Mouse (Mus musculus) central nervous system, embryonic 18 days (tissue): ENCODE results near the gene AL731706.1. TPM values are rescaled to one million over a fixed set of nuclear protein-coding genes. Genes with fewer than 3 reads are reported as not detected.

Source experiments
- polyA plus RNA-seq: library from polyadenylated mRNA; depleted of rRNA; stranded (reverse); fragments of >200 nt; gene quantifications from 2 replicates; pipeline ENCODE4 v1.2.3, GENCODE M21; 2012; rRNA removed

Gene AL731706.1
- 15.7 and 15.8 TPM in 2 replicates for polyA plus RNA-seq

DNA sequence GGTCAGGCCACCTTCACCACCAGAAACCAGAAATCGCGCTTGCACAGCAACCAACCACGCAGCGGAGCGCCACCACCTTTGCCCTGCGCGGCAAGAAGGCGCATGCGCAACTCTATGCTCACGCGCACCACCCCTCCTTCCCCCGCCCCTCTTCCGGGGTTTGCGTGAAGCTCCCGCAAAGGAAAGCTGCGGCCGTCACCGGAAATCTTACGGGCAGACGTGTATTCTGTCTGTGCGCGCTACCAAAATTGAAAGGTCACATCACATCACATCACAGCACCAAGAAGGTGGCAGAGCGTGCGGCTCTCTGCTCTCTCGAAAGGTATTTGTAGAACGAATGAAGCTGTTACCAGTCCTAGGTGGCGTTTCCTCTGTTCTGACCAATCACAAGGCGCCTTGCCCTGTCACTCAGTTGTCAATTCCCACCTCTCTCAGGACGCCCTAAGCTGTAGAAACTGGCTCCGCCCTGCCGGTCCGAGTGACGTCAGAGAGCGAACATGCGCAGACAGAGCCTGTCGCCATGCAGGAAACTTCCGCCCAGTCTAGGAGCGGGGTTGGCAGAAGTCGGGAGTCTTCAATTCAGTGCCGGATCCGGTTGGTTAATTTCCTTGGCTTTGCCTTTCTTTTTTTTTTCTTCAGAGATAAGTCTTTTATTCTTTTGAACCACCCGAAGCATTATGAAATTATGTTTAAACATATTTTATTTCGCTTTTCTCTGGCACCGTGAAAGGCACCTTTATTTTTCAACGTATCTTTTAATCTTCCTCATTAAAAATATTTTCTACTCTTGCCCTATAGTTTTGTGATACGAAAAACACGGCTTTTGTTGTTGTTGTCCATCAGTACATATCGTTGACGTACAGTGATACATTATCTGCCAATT lies at the start of gene AL731706.1, which contains the start of the genes Slx4ip and Mkks:
TSS of gene AL731706.1 (minus strand) at position 322 of the 883 bp plus-strand sequence.
TSS of gene Slx4ip (plus strand) at position 151 of the 883 bp plus-strand sequence.
TSS of gene Mkks (minus strand) at position 322 of the 883 bp plus-strand sequence.

DNA sequence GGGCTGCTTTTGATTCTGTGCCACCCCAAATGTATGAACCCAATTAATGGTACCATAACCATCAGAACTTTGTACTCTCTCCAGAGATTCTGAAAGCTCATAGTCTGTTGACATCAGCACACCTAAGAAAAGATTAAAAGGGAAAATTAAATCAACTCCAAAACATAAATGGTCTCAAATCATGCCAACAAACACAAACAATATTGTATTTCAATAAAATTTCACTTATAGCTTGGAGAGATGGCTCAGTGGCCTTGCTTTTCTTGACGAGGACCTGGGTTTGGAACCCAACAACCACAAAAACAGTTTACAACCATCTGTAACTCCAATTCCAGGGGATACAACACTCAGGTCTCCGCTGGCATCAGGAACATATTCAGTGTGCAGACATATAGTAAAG lies 5.6 kb downstream of the AL731706.1 start, which contains the start of gene AL731706.2:
TSS of gene AL731706.2 (minus strand) at position 101 of the 400 bp plus-strand sequence.

Other genes starting within 250 kb of the AL731706.1 start
- 281 and 284 TPM in 2 replicates for gene Snap25, start 177.9 kb downstream of the AL731706.1 start, polyA plus RNA-seq
- 9.3 TPM in 1 of 2 replicates, not detected in the other for gene AL731706.2, start 5.7 kb downstream of the AL731706.1 start, polyA plus RNA-seq
- 5.5 and 6.3 TPM in 2 replicates for gene Slx4ip, start 171 bp downstream of the AL731706.1 start, polyA plus RNA-seq
- gene Mkks, start within 50 bp of the AL731706.1 start, polyA plus RNA-seq: 10.5 and 11.3 TPM in 2 replicates
- gene Jag1, start 225.3 kb upstream of the AL731706.1 start, polyA plus RNA-seq: 3.4 and 3.5 TPM in 2 replicates